Mouse (Mus musculus): ENCODE measurements around the gene Commd2. TPM values are rescaled to one million over a fixed set of nuclear protein-coding genes. Genes with fewer than 3 reads are reported as not detected.
A peak's percentile ranks its signal among the peaks of the same experiment; 100 is the strongest.

Commd2 gene
- 73.9 and 77.7 TPM in 2 replicates for polyA plus RNA-seq (2015; fragmentation: Nextera tagmentation; extraction: Ambion mirVana)

DNA sequence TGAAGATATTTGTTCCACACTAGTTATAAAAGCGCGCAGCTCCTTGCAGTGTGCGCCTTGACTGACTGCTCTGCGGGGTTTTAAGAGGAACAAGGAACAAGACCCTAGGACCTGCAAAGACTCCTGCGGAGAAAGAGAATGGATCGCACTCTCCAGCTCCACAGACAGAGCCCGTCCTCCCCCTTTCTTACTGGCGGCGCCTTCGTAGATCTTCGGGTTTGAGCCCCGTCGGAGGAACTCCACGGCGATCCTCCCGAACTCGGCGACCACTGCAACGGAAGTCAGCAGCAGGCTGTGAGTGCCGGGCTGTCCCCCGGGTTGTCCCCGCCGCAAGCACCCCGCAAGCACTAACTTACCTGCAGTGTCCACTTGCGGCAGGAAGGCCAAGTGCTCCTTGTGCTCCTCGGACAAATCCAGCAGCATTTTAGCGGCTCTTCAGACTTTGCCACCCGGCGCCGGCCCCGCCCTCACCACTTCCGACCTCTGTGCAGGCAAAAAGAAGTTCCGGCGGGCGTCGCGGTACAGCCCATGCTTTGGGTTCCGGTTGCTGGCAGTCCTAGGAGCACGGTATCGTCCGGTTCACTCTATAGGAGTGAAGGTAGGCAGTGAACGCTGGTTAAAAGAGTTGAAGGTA is at the start of gene Commd2:
Gene Commd2, minus strand, starts transcription at position 485 of the 634 bp plus-strand sequence.
- peak; percentile 99 for ATAC-seq
- peak within 1 kb of the TSS; percentile 78 for H3K4me3 ChIP-seq (replicated peaks)
- H3K36me3 ChIP-seq = peaks cover 11% of the 10 kb centered on the region
- H3K27me3 ChIP-seq = 0 out of 2 replicates have a peak, but pooled peaks cover 5% of the 10 kb centered on the region
- H3K4me1 ChIP-seq (replicated peaks) = peaks cover 7% of the 10 kb centered on the region
- peak within 1 kb of the TSS; percentile 72 for H3K9ac ChIP-seq (replicated peaks)
- H3K9me3 ChIP-seq = no peaks in the 10 kb centered on the region
- peak within 1 kb of the TSS; percentile 86 for H3K27ac ChIP-seq
- H3K4me2 ChIP-seq (replicated peaks) = peak within 1 kb of the TSS; percentile 64
- under 1% methylated on average over 42 of the region's 42 CpGs for WGBS

DNA sequence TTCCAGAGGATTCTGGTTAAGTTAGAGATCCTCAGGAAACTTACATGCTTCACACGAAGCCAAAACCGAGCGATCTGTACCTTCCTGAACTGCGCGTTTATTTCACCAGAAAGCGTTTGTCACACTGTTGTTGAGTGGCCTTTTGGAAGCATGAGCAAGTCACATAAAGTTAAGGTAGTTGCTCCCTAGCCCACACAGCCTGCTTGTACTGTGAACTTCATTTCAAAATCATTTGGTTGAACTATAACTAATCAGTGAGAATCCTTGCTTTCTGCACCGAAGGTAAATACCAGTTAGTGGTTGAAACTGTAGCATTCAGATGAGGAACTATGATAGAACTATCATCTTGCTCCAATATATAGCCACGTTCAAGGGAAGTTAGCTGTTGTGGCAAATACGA is 45.3 kb upstream of the Commd2 start:
- no peak overlapping the region for H3K9ac ChIP-seq (replicated peaks)
- H3K27me3 ChIP-seq = no peaks in the 10 kb centered on the region
- H3K9me3 ChIP-seq = no peaks in the 10 kb centered on the region
- no peak overlapping the region for H3K4me2 ChIP-seq (replicated peaks)
- WGBS = 94% methylated on average over 9 of the region's 9 CpGs
- no peaks in the 10 kb centered on the region for H3K36me3 ChIP-seq
- ATAC-seq = no peak
- no peaks in the 10 kb centered on the region for H3K4me1 ChIP-seq (replicated peaks)
- H3K4me3 ChIP-seq (replicated peaks) = no peak overlapping the region
- no peak overlapping the region for H3K27ac ChIP-seq

DNA sequence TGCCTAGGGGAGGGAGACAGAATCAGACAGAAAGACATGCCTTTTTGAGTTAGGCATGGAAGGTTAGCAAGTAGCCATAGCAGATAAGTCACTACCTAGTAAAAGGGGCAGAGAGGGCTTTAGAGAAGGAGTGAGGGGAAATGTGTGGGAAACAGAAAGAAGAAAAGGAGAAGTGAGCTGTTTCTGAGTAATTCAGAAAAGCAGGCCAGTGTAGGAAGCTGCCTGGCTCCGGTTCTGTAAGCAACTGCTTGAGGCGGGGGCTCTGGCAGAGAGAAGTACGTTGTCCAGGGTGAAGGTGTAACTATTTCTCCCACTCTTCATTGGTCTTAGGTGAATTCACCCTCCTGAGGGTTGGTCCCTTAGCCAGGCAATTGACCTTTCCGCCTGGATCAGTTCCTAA is 44.7 kb upstream of the Commd2 start:
- no peaks in the 10 kb centered on the region for H3K27me3 ChIP-seq
- no peak overlapping the region for H3K27ac ChIP-seq
- no peak for ATAC-seq
- H3K9me3 ChIP-seq = no peaks in the 10 kb centered on the region
- H3K4me1 ChIP-seq (replicated peaks) = no peaks in the 10 kb centered on the region
- WGBS = 91% methylated on average over 4 of the region's 4 CpGs
- H3K4me2 ChIP-seq (replicated peaks) = no peak overlapping the region
- no peak overlapping the region for H3K4me3 ChIP-seq (replicated peaks)
- no peaks in the 10 kb centered on the region for H3K36me3 ChIP-seq
- no peak overlapping the region for H3K9ac ChIP-seq (replicated peaks)

DNA sequence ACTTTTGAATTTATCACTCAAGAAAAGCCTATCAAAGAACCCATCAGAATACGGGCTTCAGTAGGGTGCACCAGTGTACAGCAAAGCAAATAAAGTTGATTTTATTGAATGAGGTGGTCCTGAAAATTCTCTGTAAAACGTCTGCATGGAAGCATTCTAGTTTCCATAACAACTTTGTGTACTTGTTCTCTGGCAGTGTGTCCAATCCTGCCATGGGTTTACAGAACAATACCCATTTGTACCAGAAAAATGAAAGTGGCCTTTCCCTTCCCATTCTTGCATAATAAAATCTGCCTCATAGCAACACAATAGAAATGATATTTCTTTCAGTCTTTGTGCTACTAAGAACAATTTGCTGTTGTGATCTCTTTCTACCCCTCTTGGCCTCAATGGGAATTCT is 41.2 kb upstream of the Commd2 start, which contains the start of gene Ankub1:
Gene Ankub1, minus strand, starts transcription at position 81 of the 400 bp plus-strand sequence.
- Histone ChIP-seq H3K36me3 (no peaks in the 10 kb centered on the region), H3K9ac (replicated peaks) (no peak within 1 kb of the TSS), H3K27ac (no peak within 1 kb of the TSS), H3K4me3 (replicated peaks) (no peak within 1 kb of the TSS), H3K4me1 (replicated peaks) (no peaks in the 10 kb centered on the region), H3K4me2 (replicated peaks) (no peak within 1 kb of the TSS), H3K27me3 (no peaks in the 10 kb centered on the region), H3K9me3 (no peaks in the 10 kb centered on the region)
- ATAC-seq = no peak
- WGBS = 37% methylated on average over 2 of the region's 2 CpGs

DNA sequence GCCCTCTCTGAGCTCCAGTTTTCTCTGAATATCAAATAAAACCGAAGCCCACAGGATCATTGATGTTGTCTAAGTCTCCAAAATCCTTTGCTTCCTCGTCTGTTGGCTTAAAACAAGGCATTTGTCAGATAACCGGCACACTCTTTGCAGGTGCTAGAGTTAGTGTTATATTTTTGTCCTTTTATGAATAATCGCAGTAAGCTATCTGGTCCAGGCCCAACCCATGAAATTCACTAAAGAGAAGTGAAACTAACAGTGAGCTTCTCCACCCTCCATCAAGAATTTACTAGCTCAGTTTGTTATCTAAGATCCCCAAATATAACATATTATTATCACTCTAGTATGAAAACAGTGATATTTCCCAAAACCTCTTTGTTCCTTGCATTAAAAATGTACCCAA is 40.3 kb upstream of the Commd2 start:
- no peak for ATAC-seq
- Histone ChIP-seq H3K4me2 (replicated peaks) (no peak overlapping the region), H3K27ac (no peak overlapping the region), H3K4me1 (replicated peaks) (no peaks in the 10 kb centered on the region), H3K9me3 (no peaks in the 10 kb centered on the region), H3K9ac (replicated peaks) (no peak overlapping the region), H3K27me3 (no peaks in the 10 kb centered on the region), H3K36me3 (no peaks in the 10 kb centered on the region), H3K4me3 (replicated peaks) (no peak overlapping the region)
- 89% methylated on average over 4 of the region's 4 CpGs for WGBS

- no peak for ATAC-seq
- Histone ChIP-seq H3K4me3 (replicated peaks) (no peak overlapping the region), H3K27me3 (no peaks in the 10 kb centered on the region), H3K27ac (no peak overlapping the region), H3K36me3 (no peaks in the 10 kb centered on the region), H3K9me3 (no peaks in the 10 kb centered on the region), H3K9ac (replicated peaks) (no peak overlapping the region), H3K4me1 (replicated peaks) (no peaks in the 10 kb centered on the region), H3K4me2 (replicated peaks) (no peak overlapping the region)
Measured at GRCm38 (mm10) chr3:57677786-57678185, 26.3 kb upstream of the Commd2 start.

DNA sequence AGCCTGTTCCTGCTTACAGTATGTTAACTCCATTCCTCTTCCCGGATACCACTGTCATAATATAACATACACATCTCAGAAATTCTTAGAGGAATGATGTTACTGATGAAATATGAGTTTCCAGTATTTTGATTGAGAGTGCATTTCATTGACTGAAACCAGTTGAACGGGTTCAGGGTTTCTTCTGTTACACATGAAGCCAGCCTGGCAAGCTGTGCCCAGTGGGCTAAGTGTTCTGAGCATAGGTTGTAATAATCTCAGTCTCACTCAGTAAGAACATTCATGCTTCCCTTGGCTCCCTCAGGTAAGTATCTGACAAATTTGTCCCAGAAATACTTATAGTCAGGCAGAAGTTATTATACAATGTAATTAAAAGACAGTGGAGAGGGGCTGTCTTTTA is 22.6 kb upstream of the Commd2 start:
- H3K27me3 ChIP-seq = no peaks in the 10 kb centered on the region

DNA sequence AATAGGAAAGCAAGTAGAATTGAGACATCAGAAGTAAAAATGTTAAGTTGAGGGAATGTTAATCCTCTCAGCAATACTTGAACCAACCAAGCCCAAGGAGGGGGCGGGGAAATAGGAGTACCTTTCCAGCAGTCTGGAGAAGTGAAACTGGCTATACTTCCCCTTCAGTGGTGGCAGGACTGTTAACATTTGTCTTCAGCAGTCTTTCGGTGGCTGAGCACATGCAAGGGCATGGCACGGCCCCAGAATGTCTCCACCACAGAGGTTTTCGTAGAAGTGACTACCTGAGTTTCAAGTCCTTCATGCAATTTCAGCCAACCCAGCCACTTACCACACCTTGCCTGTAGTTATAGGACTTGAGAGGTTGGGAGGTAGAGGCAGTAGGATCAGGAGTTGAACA is 22.1 kb upstream of the Commd2 start:
- WGBS = 89% methylated on average over 4 of the region's 4 CpGs

More for the DNA sequence above, 22.6 kb upstream of the Commd2 start:
- Histone ChIP-seq H3K9me3 (no peaks in the 10 kb centered on the region), H3K4me1 (replicated peaks) (no peaks in the 10 kb centered on the region), H3K27ac (no peak overlapping the region), H3K4me3 (replicated peaks) (no peak overlapping the region), H3K9ac (replicated peaks) (no peak overlapping the region), H3K36me3 (no peaks in the 10 kb centered on the region), H3K4me2 (replicated peaks) (no peak overlapping the region)
- no peak for ATAC-seq
- 91% methylated on average over 2 of the region's 2 CpGs for WGBS

DNA sequence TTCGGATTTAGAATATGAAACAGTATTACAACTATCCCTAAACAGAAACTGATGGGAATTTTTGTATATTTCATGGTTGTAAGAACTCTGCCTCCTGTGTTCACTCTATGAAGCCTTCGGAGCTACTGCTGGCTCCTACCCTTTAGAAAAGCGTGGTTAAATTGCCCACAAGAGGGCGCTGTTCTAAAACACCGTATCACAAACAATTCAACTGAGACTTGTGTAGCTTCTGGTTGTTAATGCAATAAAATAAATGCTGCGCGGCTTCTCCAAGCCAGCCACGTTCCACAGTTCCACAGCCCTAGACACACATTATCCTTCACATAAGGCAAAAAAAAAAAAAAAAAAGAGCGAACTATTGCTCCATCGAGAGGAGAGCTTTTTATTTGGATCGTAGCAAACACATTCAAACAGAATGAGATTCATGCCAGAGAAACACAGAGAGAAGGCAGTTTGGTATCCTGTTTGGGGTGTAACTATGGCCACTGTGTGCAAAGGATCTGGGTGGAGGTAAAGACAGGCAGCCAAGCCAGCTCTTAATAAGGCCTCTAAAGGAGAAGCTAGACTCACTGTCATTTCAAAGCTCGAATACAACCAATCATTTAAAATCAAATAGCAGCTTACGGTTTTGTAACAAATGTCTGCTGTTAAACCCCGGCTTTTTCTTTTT is 15.7 kb upstream of the Commd2 start:
- no peak overlapping the region; the same call in 1 of the 2 replicates for H3K9ac ChIP-seq (replicated peaks)

More for the DNA sequence above, 22.1 kb upstream of the Commd2 start:
- Histone ChIP-seq H3K9ac (replicated peaks) (no peak overlapping the region), H3K9me3 (no peaks in the 10 kb centered on the region), H3K27me3 (no peaks in the 10 kb centered on the region), H3K27ac (no peak overlapping the region), H3K4me1 (replicated peaks) (no peaks in the 10 kb centered on the region), H3K36me3 (no peaks in the 10 kb centered on the region), H3K4me3 (replicated peaks) (no peak overlapping the region), H3K4me2 (replicated peaks) (no peak overlapping the region)
- no peak for ATAC-seq

DNA sequence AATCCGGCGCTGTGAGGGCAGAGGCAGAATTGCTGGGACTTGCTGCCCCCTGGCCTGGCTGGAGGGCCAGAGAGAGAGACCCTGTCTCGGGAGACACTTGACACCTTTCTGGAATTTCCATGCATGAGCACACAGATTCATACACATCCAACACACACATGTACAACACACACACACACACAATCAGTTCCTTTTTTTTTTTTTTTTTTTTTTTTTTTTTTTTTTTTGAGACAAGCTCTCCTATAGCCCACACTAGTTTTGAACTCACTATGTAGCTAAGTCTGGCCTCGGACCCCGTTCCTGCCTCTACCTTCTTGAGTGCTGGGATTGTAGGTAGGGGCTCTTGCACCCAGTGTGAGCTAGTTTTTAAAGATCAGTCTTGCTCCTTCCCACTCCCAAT is 14.4 kb upstream of the Commd2 start:
- H3K27me3 ChIP-seq = no peaks in the 10 kb centered on the region
- H3K4me2 ChIP-seq (replicated peaks) = no peak overlapping the region
- no peak overlapping the region for H3K4me3 ChIP-seq (replicated peaks)
- no peak overlapping the region for H3K27ac ChIP-seq
- H3K9me3 ChIP-seq = no peaks in the 10 kb centered on the region
- WGBS = 89% methylated on average over 5 of the region's 5 CpGs
- no peak for ATAC-seq
- no peak overlapping the region for H3K9ac ChIP-seq (replicated peaks)
- no peaks in the 10 kb centered on the region for H3K4me1 ChIP-seq (replicated peaks)
- no peaks in the 10 kb centered on the region for H3K36me3 ChIP-seq

More for the DNA sequence above, 15.7 kb upstream of the Commd2 start:
- H3K27ac ChIP-seq = no peak overlapping the region
- peak; percentile 84 for ATAC-seq
- H3K36me3 ChIP-seq = no peaks in the 10 kb centered on the region
- WGBS = 31% methylated on average over 14 of the region's 14 CpGs
- peak overlapping the region; percentile 48 for H3K4me2 ChIP-seq (replicated peaks)
- no peaks in the 10 kb centered on the region for H3K4me1 ChIP-seq (replicated peaks)
- H3K4me3 ChIP-seq (replicated peaks) = peak overlapping the region; percentile 27
- no peaks in the 10 kb centered on the region for H3K9me3 ChIP-seq
- no peaks in the 10 kb centered on the region for H3K27me3 ChIP-seq

- Histone ChIP-seq H3K9ac (replicated peaks) (no peak overlapping the region), H3K36me3 (no peaks in the 10 kb centered on the region), H3K4me2 (replicated peaks) (no peak overlapping the region), H3K4me3 (replicated peaks) (no peak overlapping the region), H3K27ac (no peak overlapping the region), H3K9me3 (no peaks in the 10 kb centered on the region), H3K4me1 (replicated peaks) (no peaks in the 10 kb centered on the region), H3K27me3 (no peaks in the 10 kb centered on the region)
- peak; percentile 30; the same call in 1 of the 2 replicates for ATAC-seq
- 64% methylated on average over 10 of the region's 10 CpGs for whole genome bisulfite sequencing
Measured at GRCm38 (mm10) chr3:57664682-57665081, 13.2 kb upstream of the Commd2 start.

DNA sequence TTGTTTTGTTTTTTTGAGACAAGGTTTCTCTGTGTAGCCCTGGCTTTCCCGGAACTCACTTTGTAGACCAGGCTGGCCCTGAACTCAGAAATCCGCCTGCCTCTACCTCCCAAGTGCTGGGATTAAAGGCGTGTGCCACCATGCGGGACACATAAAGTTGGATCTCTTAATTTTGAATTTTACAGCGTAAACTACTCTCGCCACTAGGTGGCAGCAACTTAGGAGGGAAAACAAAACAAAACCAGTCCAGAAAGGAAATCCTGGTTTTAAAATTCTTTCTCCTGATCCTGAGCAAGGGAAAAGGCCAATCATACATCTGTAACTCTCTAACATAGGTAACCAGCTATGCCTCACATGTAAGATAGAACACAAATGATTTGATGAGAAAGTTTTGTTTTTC is 12.2 kb upstream of the Commd2 start:
- Histone ChIP-seq H3K36me3 (no peaks in the 10 kb centered on the region), H3K9me3 (no peaks in the 10 kb centered on the region), H3K9ac (replicated peaks) (no peak overlapping the region), H3K4me3 (replicated peaks) (no peak overlapping the region), H3K27ac (no peak overlapping the region), H3K27me3 (no peaks in the 10 kb centered on the region), H3K4me1 (replicated peaks) (no peaks in the 10 kb centered on the region), H3K4me2 (replicated peaks) (no peak overlapping the region)
- ATAC-seq = no peak
- 19% methylated on average over 6 of the region's 6 CpGs for WGBS

All from midbrain, embryonic 13.5 days (tissue).